Mouse (Mus musculus) ES-E14 (cell line): ENCODE measurements around the gene Col1a1.

Experiments
- CHD2 ChIP-seq: IDR thresholded peaks from 2 replicates; pipeline ENCODE4 v1.6.1; 2014; ENCODE audit warnings: mild to moderate bottlenecking, low read depth, low read length, inconsistent platforms
- HCFC1 ChIP-seq: IDR thresholded peaks from 2 replicates; pipeline ENCODE4 v1.6.1; 2012; ENCODE audit warnings: low read length, inconsistent platforms, borderline replicate concordance; ENCODE audit not compliant: insufficient read depth
- MAFK ChIP-seq: IDR thresholded peaks from 2 replicates; pipeline ENCODE4 v1.6.1; 2014; ENCODE audit warnings: mild to moderate bottlenecking, low read depth, low read length, inconsistent platforms; ENCODE audit not compliant: insufficient read depth
- ZNF384 ChIP-seq: IDR thresholded peaks from 2 replicates; pipeline ENCODE4 v1.6.1; 2012; ENCODE audit warnings: low read depth, low read length, inconsistent platforms

DNA sequence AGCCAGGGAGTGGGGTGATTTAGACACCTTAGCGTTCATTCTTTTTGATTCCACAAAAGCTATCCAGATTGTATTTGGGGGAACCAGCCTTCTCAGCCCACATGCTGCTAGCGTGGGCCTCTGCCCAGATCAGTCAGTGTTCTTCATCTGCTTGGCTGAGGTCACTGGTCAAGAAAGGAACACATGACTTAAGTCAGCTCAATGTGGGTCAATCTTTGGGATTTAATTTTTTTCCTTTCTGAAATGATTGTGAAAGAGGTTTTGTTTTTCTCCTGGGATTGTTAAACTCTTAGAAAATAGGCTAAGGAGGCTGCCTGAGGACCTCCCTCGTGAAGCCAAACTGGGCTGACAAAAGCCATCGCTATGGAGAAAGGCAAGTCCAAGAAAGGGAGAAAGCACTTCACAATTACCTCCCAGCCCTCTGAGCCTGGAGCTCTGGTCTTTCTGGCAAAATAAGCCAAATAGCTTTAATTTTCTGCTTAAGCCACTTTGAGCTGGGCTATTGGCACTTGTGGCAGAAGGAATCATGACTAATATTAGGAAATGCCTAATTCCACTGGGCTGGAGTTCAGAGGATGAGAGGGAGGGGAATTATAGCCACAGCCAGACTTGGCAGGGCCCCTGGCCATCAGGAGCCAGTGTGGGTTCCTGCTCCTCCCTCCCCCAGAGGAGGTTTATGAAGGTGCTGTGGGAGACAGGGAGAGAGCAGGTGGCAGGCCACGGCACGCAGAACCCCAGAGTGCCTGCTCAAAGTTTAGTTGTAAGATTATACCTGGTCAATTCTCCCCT lies 22.5 kb upstream of the Col1a1 start:
- TF ChIP-seq HCFC1 (no peak), MAFK (no peak), CHD2 (no peak), ZNF384 (no peak)
